Mouse (Mus musculus) kidney, adult 2 months (tissue): ENCODE measurements around the gene Mvb12b.

Source experiments
- CTCF ChIP-seq: fragments of 200-500 bp; conservative IDR thresholded peaks from 2 replicates; pipeline ENCODE4 v1.5.1; 2011; ENCODE audit warnings: low read depth, mild to moderate bottlenecking, control low read depth, low read length, moderate library complexity, mixed read lengths; ENCODE audit not compliant: insufficient read depth, insufficient read length
- POLR2A ChIP-seq: fragments of 200-500 bp; IDR thresholded peaks from one replicate; pipeline ENCODE4 v1.6.1; 2011; ENCODE audit warnings: low read depth, low read length, control low read depth

GRCm38 (mm10) chr2:33836660-33837213, 51.0 kb downstream of the Mvb12b start:
- no peak for TF ChIP-seq CTCF
- TF ChIP-seq POLR2A = no peak
